Mouse (Mus musculus): ENCODE data around the gene Bhlhe40. TPM values are rescaled to one million over a fixed set of nuclear protein-coding genes. Genes with fewer than 3 reads are reported as not detected.
A peak's percentile ranks its signal among the peaks of the same experiment; 100 is the strongest.

The Bhlhe40 gene
- total and polyA plus RNA-seq, 2 experiments from 2014 or later, result 6.0 to 7.7 TPM

DNA sequence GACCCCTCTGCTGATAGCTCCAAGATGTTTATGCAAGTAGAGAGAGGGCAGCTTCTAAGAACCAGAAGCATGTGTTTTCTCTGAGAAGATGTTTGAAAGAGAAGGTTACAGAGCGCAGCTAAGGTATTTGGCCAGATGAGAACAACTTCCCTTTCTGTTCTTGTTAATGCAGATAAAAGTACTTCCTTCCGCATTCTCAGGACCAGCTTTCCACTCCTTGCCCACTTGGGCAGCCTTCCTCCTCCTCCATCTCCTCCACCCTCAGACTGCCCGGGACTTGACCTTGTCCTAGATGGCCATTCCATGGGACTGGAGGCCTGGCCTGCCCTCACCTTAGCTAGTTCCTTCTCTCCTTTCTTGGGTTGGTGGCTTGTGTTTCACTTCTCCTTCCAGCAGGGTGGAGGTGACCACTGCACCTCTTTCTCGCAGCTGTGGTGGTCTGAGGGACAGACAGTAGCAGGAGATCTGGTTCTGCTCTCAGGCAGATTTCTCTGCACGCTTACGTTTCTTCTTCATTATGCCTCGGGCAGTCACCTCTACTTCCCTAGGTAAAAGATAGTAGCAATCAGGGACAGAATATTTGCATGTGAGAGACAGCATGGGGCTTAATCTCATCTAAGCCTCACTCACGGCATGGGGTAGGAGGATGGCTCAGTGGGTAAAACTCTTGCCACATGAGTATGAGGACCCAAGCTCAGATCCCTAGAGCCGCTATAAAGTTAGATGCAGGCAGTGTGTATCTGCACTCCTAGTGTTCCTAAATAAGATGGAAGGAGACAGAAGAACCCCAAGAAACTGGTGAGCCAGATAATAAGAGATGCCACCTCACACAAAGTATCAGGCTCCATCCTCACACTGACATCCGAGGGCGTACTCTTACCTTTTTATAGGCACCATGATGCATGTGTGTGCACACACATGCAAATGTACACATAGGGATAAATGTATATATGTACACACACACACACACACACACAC, 35.7 kb downstream of the Bhlhe40 start:
- no peaks in the 10 kb centered on the region for H3K36me3 ChIP-seq (ENCODE audit: insufficient read depth, low read length)
- H3K9ac ChIP-seq (replicated peaks; ENCODE audit: low read length), result no peak overlapping the region
- peaks cover 3% of the 10 kb centered on the region; the same call in 1 of the 2 replicates for H3K4me1 ChIP-seq (ENCODE audit: insufficient read depth, low read length)
- WGBS, result 83% methylated on average over 11 of the region's 11 CpGs
- ATAC-seq, result no peak
- TF ChIP-seq CTCF (IDR thresholded peaks at IDR 0.05; ENCODE audit: low read depth), result no peak
- H3K27me3 ChIP-seq (ENCODE audit: insufficient read depth, low read length), result no peaks in the 10 kb centered on the region
- no peaks in the 10 kb centered on the region for H3K9me3 ChIP-seq (ENCODE audit: low read length)
- H3K27ac ChIP-seq, result no peak overlapping the region
- DNase-seq (ENCODE audit: low spot score), result no peak
- H3K4me3 ChIP-seq (ENCODE audit: low read length), result no peak overlapping the region
- H3K4me2 ChIP-seq (ENCODE audit: low read depth, low read length), result no peak overlapping the region

DNA sequence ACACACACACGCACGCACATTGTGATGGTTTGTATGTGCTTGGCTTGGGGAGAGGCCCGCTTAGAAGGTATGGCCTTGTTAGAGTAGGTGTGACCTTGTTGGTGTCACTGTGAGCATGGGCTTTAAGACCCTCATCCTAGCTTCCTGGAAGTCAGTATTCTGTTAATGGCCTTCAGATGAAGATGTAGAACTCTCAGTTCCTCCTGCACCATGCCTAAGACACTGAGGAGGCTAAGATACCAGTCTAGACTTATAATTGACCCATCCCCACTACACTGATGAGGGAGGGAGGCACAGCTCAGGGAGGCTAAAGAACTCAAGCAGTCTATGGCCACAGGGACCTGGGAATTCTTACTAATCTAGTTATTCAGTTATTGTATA, 36.4 kb downstream of the Bhlhe40 start:
- Histone ChIP-seq H3K9me3 (ENCODE audit: low read length) (no peaks in the 10 kb centered on the region), H3K4me1 (ENCODE audit: insufficient read depth, low read length) (peaks cover 3% of the 10 kb centered on the region; the same call in 1 of the 2 replicates), H3K9ac (replicated peaks; ENCODE audit: low read length) (no peak overlapping the region), H3K36me3 (ENCODE audit: insufficient read depth, low read length) (no peaks in the 10 kb centered on the region), H3K27me3 (ENCODE audit: insufficient read depth, low read length) (no peaks in the 10 kb centered on the region), H3K4me2 (ENCODE audit: low read depth, low read length) (no peak overlapping the region), H3K4me3 (ENCODE audit: low read length) (no peak overlapping the region), H3K27ac (no peak overlapping the region)
- DNase-seq (ENCODE audit: low spot score), result no peak
- no peak for ATAC-seq
- no peak for TF ChIP-seq CTCF (IDR thresholded peaks at IDR 0.05; ENCODE audit: low read depth)
- 97% methylated on average over 3 of the region's 3 CpGs for WGBS

DNA sequence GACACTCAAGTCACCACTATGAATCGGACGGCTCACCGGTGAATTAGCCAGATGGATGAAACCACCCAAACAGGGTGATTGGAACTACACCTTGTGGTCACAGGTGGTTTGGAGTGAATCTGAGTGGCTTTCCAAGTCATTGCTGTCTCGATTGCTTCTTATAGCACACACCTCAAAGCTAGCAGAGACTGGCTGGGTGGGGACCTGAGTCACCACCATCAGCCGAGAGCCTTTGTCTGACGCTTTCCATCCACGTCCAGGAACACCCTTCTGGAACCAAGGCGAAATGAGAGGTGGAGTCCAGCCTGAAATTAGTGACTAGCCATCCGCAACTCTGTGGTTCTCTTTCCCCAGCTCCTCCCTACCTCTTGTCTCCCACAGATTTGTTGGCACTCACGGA, 36.9 kb downstream of the Bhlhe40 start:
- no peak for ATAC-seq
- no peak overlapping the region for H3K4me2 ChIP-seq (ENCODE audit: low read depth, low read length)
- no peak overlapping the region for H3K9ac ChIP-seq (replicated peaks; ENCODE audit: low read length)
- TF ChIP-seq CTCF (IDR thresholded peaks at IDR 0.05; ENCODE audit: low read depth), result no peak
- 90% methylated on average over 10 of the region's 10 CpGs for WGBS
- peaks cover 3% of the 10 kb centered on the region; the same call in 1 of the 2 replicates for H3K4me1 ChIP-seq (ENCODE audit: insufficient read depth, low read length)
- no peak for DNase-seq (ENCODE audit: low spot score)
- no peaks in the 10 kb centered on the region for H3K36me3 ChIP-seq (ENCODE audit: insufficient read depth, low read length)
- no peak overlapping the region for H3K4me3 ChIP-seq (ENCODE audit: low read length)
- H3K9me3 ChIP-seq (ENCODE audit: low read length), result no peaks in the 10 kb centered on the region
- no peaks in the 10 kb centered on the region for H3K27me3 ChIP-seq (ENCODE audit: insufficient read depth, low read length)
- H3K27ac ChIP-seq, result no peak overlapping the region

DNA sequence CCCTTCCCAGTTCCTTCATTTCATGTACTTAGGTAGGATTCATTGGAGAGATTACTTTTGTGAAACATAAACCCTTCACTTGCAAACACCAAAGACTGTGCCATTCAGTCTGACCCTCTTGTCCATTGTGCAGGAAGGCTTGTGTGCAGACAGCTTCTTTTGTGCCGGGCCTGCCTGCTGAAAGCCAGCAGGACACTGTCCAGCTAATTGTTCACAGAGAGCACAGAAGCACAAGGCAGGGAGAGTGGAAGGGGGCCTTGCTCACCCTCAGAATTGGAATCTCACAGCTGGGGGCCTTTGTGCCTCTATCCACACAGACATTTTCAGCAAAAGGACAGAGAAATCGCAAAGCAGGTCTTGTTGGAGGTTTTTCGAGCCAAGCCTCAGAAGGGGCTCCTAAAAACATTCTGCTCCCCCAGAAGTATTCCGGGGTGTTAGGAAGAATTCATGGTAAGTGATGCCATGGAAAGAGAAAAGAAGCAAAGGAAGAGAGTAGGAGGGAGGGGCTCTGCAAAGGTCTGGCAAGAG, 38.0 kb downstream of the Bhlhe40 start:
- H3K4me3 ChIP-seq (ENCODE audit: low read length), result no peak overlapping the region
- H3K36me3 ChIP-seq (ENCODE audit: insufficient read depth, low read length), result no peaks in the 10 kb centered on the region
- no peak overlapping the region for H3K4me2 ChIP-seq (ENCODE audit: low read depth, low read length)
- H3K9ac ChIP-seq (replicated peaks; ENCODE audit: low read length), result no peak overlapping the region
- ATAC-seq (no peak), DNase-seq (ENCODE audit: low spot score) (no peak)
- no peak overlapping the region for H3K27ac ChIP-seq
- no peak for TF ChIP-seq CTCF (IDR thresholded peaks at IDR 0.05; ENCODE audit: low read depth)
- H3K9me3 ChIP-seq (ENCODE audit: low read length), result no peaks in the 10 kb centered on the region
- WGBS, result 30% methylated on average over 4 of the region's 4 CpGs
- no peaks in the 10 kb centered on the region for H3K27me3 ChIP-seq (ENCODE audit: insufficient read depth, low read length)
- H3K4me1 ChIP-seq (ENCODE audit: insufficient read depth, low read length), result peaks cover 3% of the 10 kb centered on the region; the same call in 1 of the 2 replicates

DNA sequence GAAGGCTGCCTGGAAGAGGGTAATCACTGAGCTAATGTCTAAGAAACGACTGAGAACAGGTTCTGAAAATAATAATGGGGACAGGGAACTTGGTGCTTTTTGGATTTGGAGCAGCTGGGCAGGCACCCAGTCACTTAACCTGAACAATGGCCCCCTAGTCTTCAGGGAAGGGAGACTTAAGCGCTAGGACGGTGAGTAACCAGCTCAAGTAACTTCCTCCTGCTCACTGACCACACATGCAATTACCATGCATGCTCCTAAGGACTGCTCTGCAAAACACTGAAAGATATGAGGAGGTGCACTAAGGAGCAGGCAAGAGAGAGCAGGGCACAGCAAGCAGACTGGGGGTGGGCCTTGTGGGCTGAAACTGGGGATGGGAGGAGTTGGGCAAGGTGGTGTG, 39.2 kb downstream of the Bhlhe40 start:
- 63% methylated on average over 3 of the region's 3 CpGs for WGBS
- no peak for ATAC-seq

GRCm38 (mm10) chr6:108700638-108701343, 40.4 kb downstream of the Bhlhe40 start:
- Histone ChIP-seq H3K9ac (replicated peaks; ENCODE audit: low read length) (no peak overlapping the region), H3K4me3 (ENCODE audit: low read length) (0 out of 2 replicates have a peak overlapping the region, but pooled peaks have one; percentile 4), H3K27me3 (ENCODE audit: insufficient read depth, low read length) (no peaks in the 10 kb centered on the region), H3K27ac (peak overlapping the region; percentile 32; the same call in 1 of the 2 replicates), H3K4me1 (ENCODE audit: insufficient read depth, low read length) (peaks cover 3% of the 10 kb centered on the region; the same call in 1 of the 2 replicates), H3K9me3 (ENCODE audit: low read length) (no peaks in the 10 kb centered on the region), H3K4me2 (ENCODE audit: low read depth, low read length) (peak overlapping the region; percentile 40), H3K36me3 (ENCODE audit: insufficient read depth, low read length) (no peaks in the 10 kb centered on the region)
- WGBS, result 11% methylated on average over 17 of the region's 17 CpGs
- ATAC-seq (peak; percentile 72), DNase-seq (ENCODE audit: low spot score) (peak; percentile 35)
- no peak for TF ChIP-seq CTCF (IDR thresholded peaks at IDR 0.05; ENCODE audit: low read depth)

More for the DNA sequence above, 39.2 kb downstream of the Bhlhe40 start:
- Histone ChIP-seq H3K9me3 (ENCODE audit: low read length) (no peaks in the 10 kb centered on the region), H3K36me3 (ENCODE audit: insufficient read depth, low read length) (no peaks in the 10 kb centered on the region), H3K4me1 (ENCODE audit: insufficient read depth, low read length) (peaks cover 3% of the 10 kb centered on the region; the same call in 1 of the 2 replicates), H3K9ac (replicated peaks; ENCODE audit: low read length) (no peak overlapping the region), H3K4me3 (ENCODE audit: low read length) (no peak overlapping the region), H3K27me3 (ENCODE audit: insufficient read depth, low read length) (no peaks in the 10 kb centered on the region), H3K4me2 (ENCODE audit: low read depth, low read length) (no peak overlapping the region), H3K27ac (no peak overlapping the region)
- no peak for TF ChIP-seq CTCF (IDR thresholded peaks at IDR 0.05; ENCODE audit: low read depth)
- no peak for DNase-seq (ENCODE audit: low spot score)

All from hindbrain, postnatal 0 days (tissue).